Mouse (Mus musculus): Measurements from ENCODE around the gene Kif24.
A peak's percentile ranks its signal among the peaks of the same experiment; 100 is the strongest.

The Kif24 gene

GRCm38 (mm10) chr4:41464345-41465286, at the start of gene Kif24, which contains the start of gene Nudt2:
Kif24 (minus strand) TSS chr4:41464887.
Nudt2 (plus strand) TSS chr4:41465151.
- DNase-seq (ENCODE audit: low spot score): peak; percentile 99

GRCm38 (mm10) chr4:41513714-41514113, 49.0 kb upstream of the Kif24 start:
- DNase-seq (ENCODE audit: low spot score): no peak

GRCm38 (mm10) chr4:41513309-41513708, 48.6 kb upstream of the Kif24 start:
- DNase-seq (ENCODE audit: low spot score): no peak

- DNase-seq (ENCODE audit: low spot score): no peak
Observed at GRCm38 (mm10) chr4:41507998-41508397, 43.3 kb upstream of the Kif24 start.

GRCm38 (mm10) chr4:41507326-41507924, 42.7 kb upstream of the Kif24 start:
- no peak for DNase-seq (ENCODE audit: low spot score)

- peak; percentile 81 for DNase-seq (ENCODE audit: low spot score)
Observed at GRCm38 (mm10) chr4:41506906-41507305, 42.2 kb upstream of the Kif24 start.

GRCm38 (mm10) chr4:41506156-41506555, 41.5 kb upstream of the Kif24 start:
- peak; percentile 60 for DNase-seq (ENCODE audit: low spot score)

GRCm38 (mm10) chr4:41505131-41505551, 40.5 kb upstream of the Kif24 start:
- no peak for DNase-seq (ENCODE audit: low spot score)

GRCm38 (mm10) chr4:41504325-41504724, 39.6 kb upstream of the Kif24 start:
- DNase-seq (ENCODE audit: low spot score): no peak

GRCm38 (mm10) chr4:41502986-41503412, 38.3 kb upstream of the Kif24 start, which contains the start of gene AI464131:
AI464131 (minus strand) TSS chr4:41503076.
- peak; percentile 92 for DNase-seq (ENCODE audit: low spot score)

- DNase-seq (ENCODE audit: low spot score): no peak
Observed at GRCm38 (mm10) chr4:41502171-41502940, 37.7 kb upstream of the Kif24 start.

- DNase-seq (ENCODE audit: low spot score): no peak
Observed at GRCm38 (mm10) chr4:41500787-41501186, 36.1 kb upstream of the Kif24 start.

- no peak for DNase-seq (ENCODE audit: low spot score)
Observed at GRCm38 (mm10) chr4:41499619-41500018, 34.9 kb upstream of the Kif24 start.

- DNase-seq (ENCODE audit: low spot score): no peak
Observed at GRCm38 (mm10) chr4:41498921-41499391, 34.3 kb upstream of the Kif24 start.

- DNase-seq (ENCODE audit: low spot score): no peak
Observed at GRCm38 (mm10) chr4:41497995-41498845, 33.5 kb upstream of the Kif24 start.

GRCm38 (mm10) chr4:41497579-41497978, 32.9 kb upstream of the Kif24 start:
- no peak for DNase-seq (ENCODE audit: low spot score)

GRCm38 (mm10) chr4:41497046-41497445, 32.4 kb upstream of the Kif24 start:
- no peak for DNase-seq (ENCODE audit: low spot score)

- DNase-seq (ENCODE audit: low spot score): no peak
Observed at GRCm38 (mm10) chr4:41495850-41496249, 31.2 kb upstream of the Kif24 start.

- DNase-seq (ENCODE audit: low spot score): no peak
Observed at GRCm38 (mm10) chr4:41495076-41495475, 30.4 kb upstream of the Kif24 start.

GRCm38 (mm10) chr4:41494378-41494777, 29.7 kb upstream of the Kif24 start:
- DNase-seq (ENCODE audit: low spot score): no peak

- no peak for DNase-seq (ENCODE audit: low spot score)
Observed at GRCm38 (mm10) chr4:41493464-41494116, 28.9 kb upstream of the Kif24 start.

Data from testis, postnatal 14 days (tissue).